Mouse (Mus musculus): Measurements from ENCODE around the gene Nfatc2. TPM values are rescaled to one million over a fixed set of nuclear protein-coding genes. Genes with fewer than 3 reads are reported as not detected.

Gene Nfatc2
- polyA plus RNA-seq (2014; fragmentation: Illumina TruSeq; extraction: RNeasy Lipid Tissue Mini Kit (QIAGEN cat#74804); ENCODE audit: low read depth, low replicate concordance): 1.4 TPM

GRCm38 (mm10) chr2:168601491-168602386 lies at the start of gene Nfatc2:
Nfatc2 (minus strand) TSS chr2:168601657.

Other genes starting within 250 kb of the Nfatc2 start
- 2.4 TPM for gene Atp9a, start 140.8 kb upstream of the Nfatc2 start, polyA plus RNA-seq (2014; fragmentation: Illumina TruSeq; extraction: RNeasy Lipid Tissue Mini Kit (QIAGEN cat#74804); ENCODE audit: low read depth, low replicate concordance)
- gene Sall4, start 166.3 kb upstream of the Nfatc2 start, polyA plus RNA-seq (2014; fragmentation: Illumina TruSeq; extraction: RNeasy Lipid Tissue Mini Kit (QIAGEN cat#74804); ENCODE audit: low read depth, low replicate concordance): not detected

Measured in kidney, adult 10 weeks (tissue).